Mouse (Mus musculus): Measurements from ENCODE around the gene Parp1. TPM values are rescaled to one million over a fixed set of nuclear protein-coding genes. Genes with fewer than 3 reads are reported as not detected.
"Not testable (repeated sequence)": the region's sequence is repeated elsewhere in the genome, so short reads cannot be mapped to it uniquely, and the experiment has no call there.

Gene Parp1
- total RNA-seq, 2 experiments from 2014 or later, result 61.6 to 73.8 TPM

GRCm38 (mm10) chr1:180622389-180622788, 53.7 kb downstream of the Parp1 start:
- intact Hi-C loops (cut with DNase I), result no loop called here
- DNase-seq, result no peak

GRCm38 (mm10) chr1:180623911-180624310, 55.2 kb downstream of the Parp1 start:
- intact Hi-C loops (cut with DNase I), result no loop called here
- DNase-seq, result no peak

- DNase-seq, result peak; percentile 52 to 53
- intact Hi-C loops (cut with DNase I), result no loop called here
These were observed 57.4 kb downstream of the Parp1 start for GRCm38 (mm10) chr1:180626141-180626540.

GRCm38 (mm10) chr1:180637796-180638195, 69.1 kb downstream of the Parp1 start:
- DNase-seq; intact Hi-C loops (cut with DNase I): not testable (repeated sequence)

GRCm38 (mm10) chr1:180639416-180640401, 71.0 kb downstream of the Parp1 start:
- intact Hi-C loops (cut with DNase I), result loop anchor here (2.0 kb wide), 1 partner anchor 39 kb away; no protein-coding TSS in a partner anchor
- DNase-seq, result no peak

GRCm38 (mm10) chr1:180640605-180641125, 71.9 kb downstream of the Parp1 start:
- intact Hi-C loops (cut with DNase I), result loop anchor here (2.0 kb wide), 1 partner anchor 40 kb away; no protein-coding TSS in a partner anchor
- peak; percentile 39 to 59 for DNase-seq

- DNase-seq, result peak; percentile 93
- intact Hi-C loops (cut with DNase I), result loop anchor here (2.0 kb wide), 1 partner anchor 40 kb away; no protein-coding TSS in a partner anchor
These were observed 72.4 kb downstream of the Parp1 start, which contains the start of gene Lin9 for GRCm38 (mm10) chr1:180641137-180641517. Gene Lin9, plus strand, starts transcription at chr1:180641150.

- intact Hi-C loops (cut with DNase I), result loop anchor here (2.0 kb wide), 1 partner anchor 41 kb away; no protein-coding TSS in a partner anchor
- no peak for DNase-seq
These were observed 72.9 kb downstream of the Parp1 start for GRCm38 (mm10) chr1:180641518-180642227.

GRCm38 (mm10) chr1:180642228-180642564, 73.5 kb downstream of the Parp1 start:
- intact Hi-C loops (cut with DNase I), result no loop called here
- DNase-seq, result no peak

Small RNA genes within 50 kb of the gene (microRNA-seq; reads per million reads assigned to microRNA genes)
- gene Mir6904 (ENCODE audit: borderline number of aligned reads in 2 of 2), result 0 to 0.72 reads per million in 2 experiments

Other genes with a start within 250 kb of the Parp1 start
- gene Itpkb, start 238.4 kb upstream of the Parp1 start, total RNA-seq (2021), result 10 to 100 TPM; 55.1 to 60.7 TPM
- gene Stum, start 85.4 kb upstream of the Parp1 start, total RNA-seq (2021), result 1 to 10 TPM; 1.3 to 1.8 TPM
- 1 to 10 TPM; 2.8 to 3.6 TPM for gene Lin9, start 72.2 kb downstream of the Parp1 start, total RNA-seq (2021)
- gene Mixl1, start 128.1 kb downstream of the Parp1 start, total RNA-seq (2021), result not detected
- gene Acbd3, start 157.1 kb downstream of the Parp1 start, total RNA-seq (2021), result 10 to 100 TPM; 22.5 to 23.4 TPM
- 100 to 1,000 TPM; 457 to 506 TPM for gene H3f3a, start 245.0 kb downstream of the Parp1 start, total RNA-seq (2021)